10 mouse cellular contexts compared by ENCODE assay signal in the genomic region with DNA sequence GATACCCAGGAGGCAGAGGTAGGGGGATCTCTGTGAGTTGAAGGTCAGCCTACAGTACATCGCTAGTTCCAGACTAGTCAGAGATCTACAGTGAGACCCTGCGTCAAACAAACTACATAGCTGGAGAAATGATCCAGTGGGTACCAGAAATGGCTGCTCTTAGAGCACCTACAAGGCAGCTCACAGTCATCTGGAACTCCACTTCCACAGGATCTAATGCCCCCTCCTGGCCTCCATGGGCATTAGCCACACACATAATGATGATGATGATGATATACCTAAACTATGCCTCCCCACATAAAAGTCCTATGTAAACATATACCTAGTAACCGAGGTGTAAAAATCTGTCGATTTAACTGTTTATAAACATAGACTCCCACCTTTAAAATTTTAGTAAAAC.
DNase-seq lines count a peak whose midpoint lies in the region; ATAC-seq and TF ChIP-seq lines count a peak whose summit lies in the region.
"Had no signal": no experiment of that assay in that cellular context is flagged by ENCODE, and none has a peak within 500 bp of the region (broad histone marks: within the 10 kb centered on the region; RNA-seq: fewer than 3 reads in every experiment).

No protein-coding gene starts in this region.

- 94% methylated on average over 4 of the region's 4 CpGs for WGBS in forebrain, postnatal 0 days
- WGBS in forebrain, embryonic 13.5 days, result 87% methylated on average over 4 of the region's 4 CpGs
- 94% methylated on average over 4 of the region's 4 CpGs for WGBS in midbrain, embryonic 14.5 days
- 90% methylated on average over 4 of the region's 4 CpGs for WGBS in midbrain, embryonic 13.5 days

- peak; percentile 47 for ATAC-seq in forebrain, postnatal 0 days
- ATAC-seq in forebrain, embryonic 13.5 days, result no peak
- no peak for ATAC-seq in midbrain, embryonic 14.5 days (ENCODE audit: low FRiP score, low TSS enrichment)
- no peak for ATAC-seq in midbrain, embryonic 13.5 days

- H3K9me3 ChIP-seq in forebrain, postnatal 0 days (ENCODE audit: low read length), result no peaks in the 10 kb centered on the region
- no peaks in the 10 kb centered on the region for H3K9me3 ChIP-seq in forebrain, embryonic 13.5 days (replicated peaks)
- no peaks in the 10 kb centered on the region for H3K9me3 ChIP-seq in midbrain, embryonic 14.5 days (ENCODE audit: control insufficient read depth, low read length)
- H3K9me3 ChIP-seq in midbrain, embryonic 13.5 days, result no peaks in the 10 kb centered on the region
- H3K9me3 ChIP-seq: forebrain, embryonic 12.5 days; neural tube, embryonic 13.5 days had no signal

- intact Hi-C loops in left cerebral cortex, postnatal 25 days (cut with DNase I), result no loop called here

- no peak overlapping the region for H3K9ac ChIP-seq in forebrain, postnatal 0 days
- no peak overlapping the region for H3K9ac ChIP-seq in forebrain, embryonic 13.5 days
- H3K9ac ChIP-seq in midbrain, embryonic 14.5 days (replicated peaks; ENCODE audit: low read length), result no peak overlapping the region
- H3K9ac ChIP-seq in midbrain, embryonic 13.5 days (replicated peaks), result no peak overlapping the region
- H3K9ac ChIP-seq: forebrain, embryonic 12.5 days; neural tube, embryonic 13.5 days had no signal

- no peaks in the 10 kb centered on the region for H3K27me3 ChIP-seq in forebrain, postnatal 0 days (ENCODE audit: insufficient read depth, low read length)
- H3K27me3 ChIP-seq in forebrain, embryonic 13.5 days, result no peaks in the 10 kb centered on the region
- no peaks in the 10 kb centered on the region for H3K27me3 ChIP-seq in midbrain, embryonic 14.5 days (ENCODE audit: control insufficient read depth, insufficient read depth, low read length)
- no peaks in the 10 kb centered on the region for H3K27me3 ChIP-seq in midbrain, embryonic 13.5 days
- H3K27me3 ChIP-seq: forebrain, embryonic 12.5 days; neural tube, embryonic 13.5 days had no signal

- peaks cover 32% of the 10 kb centered on the region for H3K36me3 ChIP-seq in forebrain, postnatal 0 days (ENCODE audit: insufficient read depth)
- H3K36me3 ChIP-seq in forebrain, embryonic 13.5 days (ENCODE audit: poor library complexity, severe bottlenecking), result peaks cover 63% of the 10 kb centered on the region
- peaks cover 65% of the 10 kb centered on the region for H3K36me3 ChIP-seq in midbrain, embryonic 14.5 days (ENCODE audit: control insufficient read depth, insufficient read depth, low read length)
- H3K36me3 ChIP-seq in midbrain, embryonic 13.5 days, result peaks cover 62% of the 10 kb centered on the region

- H3K27ac ChIP-seq in forebrain, postnatal 0 days (ENCODE audit: low read depth, low read length), result no peak overlapping the region
- no peak overlapping the region for H3K27ac ChIP-seq in forebrain, embryonic 13.5 days
- no peak overlapping the region for H3K27ac ChIP-seq in midbrain, embryonic 14.5 days (replicated peaks; ENCODE audit: low read depth, low read length)
- H3K27ac ChIP-seq in midbrain, embryonic 13.5 days, result no peak overlapping the region
- H3K27ac ChIP-seq: forebrain, embryonic 12.5 days; neural tube, embryonic 13.5 days had no signal

- peak; percentile 34 for DNase-seq in forebrain, postnatal 0 days
- peak; percentile 48 for DNase-seq in midbrain, embryonic 14.5 days
- peak; percentile 11 for DNase-seq in forelimb bud, embryonic 11.5 days (ENCODE audit: low read depth, low spot score)
- DNase-seq in retina, embryonic 14.5 days (ENCODE audit: low spot score), result peak; percentile 45
- no peak for DNase-seq in left cerebral cortex, postnatal 25 days (ENCODE audit: low spot score in 2 of 2)
- DNase-seq in right cerebral cortex, postnatal 10 days (ENCODE audit: low spot score in 2 of 2), result no peak

- TF ChIP-seq CTCF in forebrain, postnatal 0 days (IDR thresholded peaks at IDR 0.05; ENCODE audit: low read depth), result peak; percentile 48

- H3K4me1 ChIP-seq in forebrain, postnatal 0 days (ENCODE audit: insufficient read depth), result no peaks in the 10 kb centered on the region
- no peaks in the 10 kb centered on the region for H3K4me1 ChIP-seq in forebrain, embryonic 13.5 days
- H3K4me1 ChIP-seq in midbrain, embryonic 14.5 days (ENCODE audit: control insufficient read depth, insufficient read depth, low read length), result no peaks in the 10 kb centered on the region
- no peaks in the 10 kb centered on the region for H3K4me1 ChIP-seq in midbrain, embryonic 13.5 days (replicated peaks)
- H3K4me1 ChIP-seq: forebrain, embryonic 12.5 days; neural tube, embryonic 13.5 days had no signal

- no peak overlapping the region for H3K4me3 ChIP-seq in forebrain, postnatal 0 days (ENCODE audit: low read depth, low read length)
- no peak overlapping the region for H3K4me3 ChIP-seq in forebrain, embryonic 13.5 days
- no peak overlapping the region for H3K4me3 ChIP-seq in midbrain, embryonic 14.5 days (replicated peaks; ENCODE audit: low read depth, low read length)
- no peak overlapping the region for H3K4me3 ChIP-seq in midbrain, embryonic 13.5 days (replicated peaks)
- H3K4me3 ChIP-seq: forebrain, embryonic 12.5 days; neural tube, embryonic 13.5 days had no signal

- H3K4me2 ChIP-seq in forebrain, postnatal 0 days (ENCODE audit: low read depth), result no peak overlapping the region
- H3K4me2 ChIP-seq in forebrain, embryonic 13.5 days, result no peak overlapping the region
- no peak overlapping the region for H3K4me2 ChIP-seq in midbrain, embryonic 14.5 days (ENCODE audit: low read length)
- no peak overlapping the region for H3K4me2 ChIP-seq in midbrain, embryonic 13.5 days (replicated peaks)
- H3K4me2 ChIP-seq: forebrain, embryonic 12.5 days; neural tube, embryonic 13.5 days had no signal

Comparison
In these comparisons a context has a peak if more than half of its experiments do, and no peak if none do; other contexts are left out.
1. DNase-seq: peak in forebrain, postnatal 0 days (single experiment), midbrain, embryonic 14.5 days (single experiment), forelimb bud, embryonic 11.5 days (single experiment) and retina, embryonic 14.5 days (single experiment); none in left cerebral cortex, postnatal 25 days (0 of 2) and right cerebral cortex, postnatal 10 days (0 of 2).